Mouse (Mus musculus): ENCODE data around the gene Trmt44. TPM values are rescaled to one million over a fixed set of nuclear protein-coding genes. Genes with fewer than 3 reads are reported as not detected.

Gene Trmt44
- polyA plus RNA-seq, 1 experiment = 10.2 TPM

GRCm38 (mm10) chr5:35576409-35577020 is 1.6 kb upstream of the Trmt44 start:
- Histone ChIP-seq H3K9me3 (replicated peaks; ENCODE audit: control insufficient read depth, insufficient read depth, low read length, poor library complexity, severe bottlenecking) (no peaks in the 10 kb centered on the region), H3K9ac (ENCODE audit: low read depth, poor library complexity, severe bottlenecking) (no peak overlapping the region), H3K27me3 (ENCODE audit: control insufficient read depth, insufficient read depth, low read length, poor library complexity, severe bottlenecking) (no peaks in the 10 kb centered on the region), H3K4me3 (ENCODE audit: low read depth, low read length) (no peak overlapping the region), H3K36me3 (ENCODE audit: control insufficient read depth, insufficient read depth, low read length, poor library complexity, severe bottlenecking) (peaks cover 16% of the 10 kb centered on the region), H3K27ac (ENCODE audit: insufficient read depth, low read length) (peak overlapping the region; percentile 72; the same call in 1 of the 2 replicates), H3K4me1 (ENCODE audit: control insufficient read depth, insufficient read depth, low read length) (no peaks in the 10 kb centered on the region)
- TF ChIP-seq EP300 (IDR thresholded peaks at IDR 0.05; ENCODE audit: insufficient read depth, low read depth, low read length) (no peak), POLR2A (IDR thresholded peaks at IDR 0.05; ENCODE audit: insufficient read depth, low read length) (no peak), CTCF (IDR thresholded peaks at IDR 0.05; ENCODE audit: low read depth, low read length) (no peak)

GRCm38 (mm10) chr5:35571546-35571945 is 3.3 kb downstream of the Trmt44 start:
- Histone ChIP-seq H3K4me1 (ENCODE audit: control insufficient read depth, insufficient read depth, low read length) (no peaks in the 10 kb centered on the region), H3K27me3 (ENCODE audit: control insufficient read depth, insufficient read depth, low read length, poor library complexity, severe bottlenecking) (no peaks in the 10 kb centered on the region), H3K9me3 (replicated peaks; ENCODE audit: control insufficient read depth, insufficient read depth, low read length, poor library complexity, severe bottlenecking) (no peaks in the 10 kb centered on the region), H3K9ac (ENCODE audit: low read depth, poor library complexity, severe bottlenecking) (no peak overlapping the region), H3K36me3 (ENCODE audit: control insufficient read depth, insufficient read depth, low read length, poor library complexity, severe bottlenecking) (peaks cover 20% of the 10 kb centered on the region), H3K4me3 (ENCODE audit: low read depth, low read length) (no peak overlapping the region), H3K27ac (ENCODE audit: insufficient read depth, low read length) (no peak overlapping the region)
- TF ChIP-seq CTCF (IDR thresholded peaks at IDR 0.05; ENCODE audit: low read depth, low read length) (no peak), POLR2A (IDR thresholded peaks at IDR 0.05; ENCODE audit: insufficient read depth, low read length) (no peak), EP300 (IDR thresholded peaks at IDR 0.05; ENCODE audit: insufficient read depth, low read depth, low read length) (no peak)

DNA sequence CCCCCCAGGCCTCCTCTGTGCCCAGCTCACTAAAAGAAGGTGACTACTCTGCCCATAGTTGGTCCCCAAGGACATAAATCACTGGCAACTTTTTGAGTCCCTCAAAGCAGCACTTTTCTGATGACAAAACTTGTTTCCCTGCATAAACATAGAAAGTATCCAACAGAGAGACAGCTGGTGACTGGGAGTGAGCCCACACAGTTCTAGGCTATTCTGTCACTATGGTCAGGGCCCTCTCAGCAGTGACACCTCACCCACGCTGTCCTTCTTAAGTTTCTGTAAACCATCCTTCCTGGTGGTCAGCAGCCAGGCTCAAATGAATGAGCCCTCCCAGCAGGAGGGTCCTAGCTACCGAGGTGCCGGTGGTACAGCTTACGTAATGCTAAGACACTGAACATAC is 8.2 kb downstream of the Trmt44 start:
- Histone ChIP-seq H3K36me3 (ENCODE audit: control insufficient read depth, insufficient read depth, low read length, poor library complexity, severe bottlenecking) (peaks cover 19% of the 10 kb centered on the region), H3K27ac (ENCODE audit: insufficient read depth, low read length) (no peak overlapping the region), H3K4me3 (ENCODE audit: low read depth, low read length) (no peak overlapping the region), H3K27me3 (ENCODE audit: control insufficient read depth, insufficient read depth, low read length, poor library complexity, severe bottlenecking) (no peaks in the 10 kb centered on the region), H3K9me3 (replicated peaks; ENCODE audit: control insufficient read depth, insufficient read depth, low read length, poor library complexity, severe bottlenecking) (no peaks in the 10 kb centered on the region), H3K4me1 (ENCODE audit: control insufficient read depth, insufficient read depth, low read length) (no peaks in the 10 kb centered on the region), H3K9ac (ENCODE audit: low read depth, poor library complexity, severe bottlenecking) (no peak overlapping the region)
- TF ChIP-seq CTCF (IDR thresholded peaks at IDR 0.05; ENCODE audit: low read depth, low read length) (no peak), EP300 (IDR thresholded peaks at IDR 0.05; ENCODE audit: insufficient read depth, low read depth, low read length) (no peak), POLR2A (IDR thresholded peaks at IDR 0.05; ENCODE audit: insufficient read depth, low read length) (no peak)

DNA sequence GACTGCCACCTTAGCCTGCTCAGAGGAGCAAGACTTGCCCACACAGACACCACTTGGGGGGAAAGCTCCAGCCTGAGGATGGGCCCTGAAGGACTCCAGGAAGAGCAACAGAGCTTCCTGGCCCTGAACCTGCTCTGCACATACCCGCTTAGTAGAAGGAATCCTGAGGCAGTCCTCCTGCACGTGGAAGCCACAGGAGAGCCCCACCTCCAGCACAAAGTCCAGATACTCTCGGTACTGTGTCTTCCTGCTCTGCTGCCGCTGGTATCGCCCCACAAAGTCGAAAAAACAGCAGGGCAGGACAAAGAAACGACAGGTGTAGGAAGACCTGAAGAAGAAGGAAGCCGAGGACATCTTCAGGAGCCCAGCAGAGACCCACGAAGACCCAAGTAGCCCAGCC is 9.7 kb downstream of the Trmt44 start:
- H3K9me3 ChIP-seq (replicated peaks; ENCODE audit: control insufficient read depth, insufficient read depth, low read length, poor library complexity, severe bottlenecking) = no peaks in the 10 kb centered on the region
- TF ChIP-seq CTCF (IDR thresholded peaks at IDR 0.05; ENCODE audit: low read depth, low read length) (no peak), EP300 (IDR thresholded peaks at IDR 0.05; ENCODE audit: insufficient read depth, low read depth, low read length) (no peak), POLR2A (IDR thresholded peaks at IDR 0.05; ENCODE audit: insufficient read depth, low read length) (no peak)
- no peak overlapping the region for H3K27ac ChIP-seq (ENCODE audit: insufficient read depth, low read length)
- H3K27me3 ChIP-seq (ENCODE audit: control insufficient read depth, insufficient read depth, low read length, poor library complexity, severe bottlenecking) = no peaks in the 10 kb centered on the region
- H3K36me3 ChIP-seq (ENCODE audit: control insufficient read depth, insufficient read depth, low read length, poor library complexity, severe bottlenecking) = peaks cover 14% of the 10 kb centered on the region
- H3K9ac ChIP-seq (ENCODE audit: low read depth, poor library complexity, severe bottlenecking) = no peak overlapping the region
- H3K4me3 ChIP-seq (ENCODE audit: low read depth, low read length) = no peak overlapping the region
- H3K4me1 ChIP-seq (ENCODE audit: control insufficient read depth, insufficient read depth, low read length) = no peaks in the 10 kb centered on the region

DNA sequence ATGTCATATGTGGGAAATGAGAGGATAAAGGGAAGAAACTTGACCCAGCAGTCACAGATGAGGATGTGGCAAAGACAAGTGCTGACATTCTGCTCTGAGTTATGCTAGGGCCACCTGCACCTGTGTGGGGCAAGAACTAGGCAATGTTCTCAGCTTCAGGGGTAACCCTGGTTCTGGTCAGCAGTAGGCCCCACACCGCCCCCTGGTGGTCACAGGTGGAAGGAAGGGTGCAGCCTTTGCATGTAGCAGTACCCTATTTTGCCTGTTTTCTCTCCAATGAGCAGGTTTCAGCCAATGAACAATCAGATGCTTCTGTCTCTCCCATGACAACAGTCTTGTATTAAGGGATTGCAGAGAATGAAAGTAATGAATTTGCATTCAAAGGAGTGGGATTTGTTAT is 11.4 kb downstream of the Trmt44 start:
- H3K4me1 ChIP-seq (ENCODE audit: control insufficient read depth, insufficient read depth, low read length) = no peaks in the 10 kb centered on the region
- H3K36me3 ChIP-seq (ENCODE audit: control insufficient read depth, insufficient read depth, low read length, poor library complexity, severe bottlenecking) = peaks cover 14% of the 10 kb centered on the region
- H3K27me3 ChIP-seq (ENCODE audit: control insufficient read depth, insufficient read depth, low read length, poor library complexity, severe bottlenecking) = no peaks in the 10 kb centered on the region
- H3K9ac ChIP-seq (ENCODE audit: low read depth, poor library complexity, severe bottlenecking) = no peak overlapping the region
- no peak overlapping the region for H3K4me3 ChIP-seq (ENCODE audit: low read depth, low read length)
- no peak overlapping the region for H3K27ac ChIP-seq (ENCODE audit: insufficient read depth, low read length)
- TF ChIP-seq CTCF (IDR thresholded peaks at IDR 0.05; ENCODE audit: low read depth, low read length) (peak; percentile 95), EP300 (IDR thresholded peaks at IDR 0.05; ENCODE audit: insufficient read depth, low read depth, low read length) (no peak)
- H3K9me3 ChIP-seq (replicated peaks; ENCODE audit: control insufficient read depth, insufficient read depth, low read length, poor library complexity, severe bottlenecking) = no peaks in the 10 kb centered on the region

- H3K27me3 ChIP-seq (ENCODE audit: control insufficient read depth, insufficient read depth, low read length, poor library complexity, severe bottlenecking) = no peaks in the 10 kb centered on the region
- H3K9ac ChIP-seq (ENCODE audit: low read depth, poor library complexity, severe bottlenecking) = no peak overlapping the region
- no peaks in the 10 kb centered on the region for H3K9me3 ChIP-seq (replicated peaks; ENCODE audit: control insufficient read depth, insufficient read depth, low read length, poor library complexity, severe bottlenecking)
- peaks cover 14% of the 10 kb centered on the region for H3K36me3 ChIP-seq (ENCODE audit: control insufficient read depth, insufficient read depth, low read length, poor library complexity, severe bottlenecking)
- TF ChIP-seq CTCF (IDR thresholded peaks at IDR 0.05; ENCODE audit: low read depth, low read length) = no peak
- no peak for TF ChIP-seq EP300 (IDR thresholded peaks at IDR 0.05; ENCODE audit: insufficient read depth, low read depth, low read length)
- no peak for TF ChIP-seq POLR2A (IDR thresholded peaks at IDR 0.05; ENCODE audit: insufficient read depth, low read length)
- no peaks in the 10 kb centered on the region for H3K4me1 ChIP-seq (ENCODE audit: control insufficient read depth, insufficient read depth, low read length)
- no peak overlapping the region for H3K4me3 ChIP-seq (ENCODE audit: low read depth, low read length)
- no peak overlapping the region for H3K27ac ChIP-seq (ENCODE audit: insufficient read depth, low read length)
Observed at GRCm38 (mm10) chr5:35562616-35563015, 12.3 kb downstream of the Trmt44 start.

All from ES-Bruce4 (cell line).